Mouse (Mus musculus) ES-Bruce4 (cell line): ENCODE data around the gene 1700069L16Rik.

Experiments
- CTCF ChIP-seq: IDR thresholded peaks from one replicate; pipeline ENCODE4 v1.8.1; 2011; ENCODE audit warnings: low read depth, low read length
- POLR2A ChIP-seq: IDR thresholded peaks from one replicate; pipeline ENCODE4 v1.8.1; 2011; ENCODE audit warnings: low read length; ENCODE audit not compliant: insufficient read depth

DNA sequence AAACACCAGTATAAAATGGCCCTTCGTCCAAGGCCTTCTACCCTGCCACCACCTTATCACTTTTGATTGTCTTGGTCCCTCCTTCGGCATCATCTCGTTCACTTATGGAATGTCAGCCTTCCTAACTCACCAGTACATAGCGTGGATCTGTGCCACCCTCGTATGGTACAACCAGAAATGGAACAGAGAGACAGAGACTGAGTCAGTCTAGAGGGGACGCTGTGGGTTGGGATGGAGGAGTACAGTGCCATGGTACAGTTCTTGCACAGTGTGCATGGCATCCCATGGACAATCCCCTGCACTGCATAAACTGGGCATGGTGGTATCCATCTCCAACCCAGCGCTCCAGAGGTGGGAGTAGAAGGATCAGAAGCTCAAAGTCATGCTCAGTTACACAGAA lies 4.1 kb upstream of the 1700069L16Rik start:
- no peak for TF ChIP-seq POLR2A
- no peak for TF ChIP-seq CTCF
